Mouse (Mus musculus) spleen, adult 2 months (tissue): ENCODE measurements around the gene Thada.

Experiments
- CTCF ChIP-seq: fragments of 200-500 bp; IDR thresholded peaks from 2 replicates; pipeline ENCODE4 v1.5.1; 2011; ENCODE audit warnings: mild to moderate bottlenecking, inconsistent platforms; ENCODE audit not compliant: insufficient read depth, insufficient read length, insufficient replicate concordance; ENCODE audit errors: extremely low read depth
- POLR2A ChIP-seq: fragments of 200-500 bp; IDR thresholded peaks from 2 replicates; pipeline ENCODE4 v1.6.1; 2011; ENCODE audit warnings: low read depth, low read length, inconsistent platforms

- TF ChIP-seq CTCF (no peak), POLR2A (no peak)
These were observed 272.6 kb downstream of the Thada start for GRCm38 (mm10) chr17:84193411-84193810.
